Mouse (Mus musculus) G1E (cell line): ENCODE data around the gene Olfr731. TPM values are rescaled to one million over a fixed set of nuclear protein-coding genes. Genes with fewer than 3 reads are reported as not detected.

Source experiments
- ATAC-seq: 2 replicates; pipeline ENCODE4 v1.8.0; 2016; ENCODE audit warnings: mild to moderate bottlenecking; ENCODE audit not compliant: insufficient number of reproducible peaks, poor library complexity, low FRiP score, severe bottlenecking; ENCODE audit errors: extremely low read depth
- DNase-seq: peaks from one replicate; pipeline ENCODE4 v3.0.0; 2012; ENCODE audit warnings: low spot score
- H3K27me3 ChIP-seq: 2 replicates; pipeline ENCODE4 v1.6.1; 2012; ENCODE audit warnings: mild to moderate bottlenecking, low read length, inconsistent platforms; ENCODE audit not compliant: insufficient read depth
- H3K36me3 ChIP-seq: replicated peaks from 2 replicates; pipeline ENCODE3; 2012; ENCODE audit warnings: mild to moderate bottlenecking, inconsistent platforms
- H3K4me1 ChIP-seq: 2 replicates; pipeline ENCODE4 v1.6.1; 2012; ENCODE audit warnings: low read depth, low read length, inconsistent platforms, mixed read lengths; ENCODE audit not compliant: insufficient read depth
- H3K4me3 ChIP-seq: 2 replicates; pipeline ENCODE4 v1.5.1; 2012; ENCODE audit warnings: low read depth, mild to moderate bottlenecking, inconsistent platforms, low read length, moderate library complexity, mixed read lengths
- H3K9me3 ChIP-seq: replicated peaks from 2 replicates; pipeline ENCODE4 v1.6.1; 2012; ENCODE audit warnings: inconsistent platforms
- CTCF ChIP-seq: IDR thresholded peaks from 2 replicates; pipeline ENCODE4 v1.5.1; 2012; ENCODE audit warnings: low read depth, low read length, inconsistent platforms, mixed read lengths
- GATA1 ChIP-seq: IDR thresholded peaks from 2 replicates; pipeline ENCODE4 v1.6.1; 2012; ENCODE audit warnings: borderline replicate concordance, low read length, inconsistent platforms, mixed read lengths
- GATA2 ChIP-seq: IDR thresholded peaks from 2 replicates; pipeline ENCODE4 v1.6.1; 2012; ENCODE audit warnings: low read depth, low read length, inconsistent platforms, borderline replicate concordance
- POLR2AphosphoS5 ChIP-seq: IDR thresholded peaks from 2 replicates; pipeline ENCODE4 v1.6.1; 2012; ENCODE audit warnings: low read depth, low read length, inconsistent platforms; ENCODE audit not compliant: insufficient replicate concordance
- TAL1 ChIP-seq: conservative IDR thresholded peaks from 2 replicates; pipeline ENCODE4 v1.6.1; 2012; ENCODE audit warnings: low read depth, low read length, inconsistent platforms, mixed read lengths
- polyA plus RNA-seq: library from polyadenylated mRNA; stranded (reverse); fragments of >175 nt; gene quantifications from 2 replicates; pipeline ENCODE4 v1.2.3, GENCODE M21; 2012
- total RNA-seq, 2 experiments: library from RNA; stranded (forward) in 1 of 2; stranded (reverse) in 1 of 2; fragments of 200-1000 nt in 1 of 2; fragments of >200 nt in 1 of 2; fragmentation: Nextera tagmentation in 1 of 2; gene quantifications; 2 replicates each; pipeline ENCODE4 v1.2.3; 2014 to 2017

Olfr731 gene
- total RNA-seq (2014; fragmentation: Nextera tagmentation) (not detected in 2 replicates), total RNA-seq (2017) (under 0.01 and 0.22 TPM in 2 replicates), polyA plus RNA-seq (not detected in 2 replicates)

DNA sequence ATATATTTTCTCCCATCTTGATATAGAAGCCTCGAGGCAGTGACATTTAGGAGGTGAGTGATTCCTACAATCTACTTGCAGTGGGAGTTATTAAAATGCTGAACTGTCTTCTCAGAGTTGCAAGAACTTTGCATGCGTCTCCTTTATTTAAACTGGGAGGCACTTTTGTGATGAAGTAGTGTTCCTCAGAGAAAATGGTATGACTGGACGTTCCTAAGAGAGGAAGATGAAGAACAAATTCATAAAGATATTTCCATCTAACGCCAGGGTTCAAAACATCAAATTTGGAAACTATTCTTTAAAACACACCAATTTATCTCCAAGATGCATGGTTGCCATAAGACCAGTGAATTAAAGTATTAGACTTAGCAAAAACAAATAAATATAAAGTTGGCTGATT is at the start of gene Olfr731:
Olfr731 (minus strand) TSS at position 101 of the 400 bp plus-strand sequence.
- DNase-seq (no peak), ATAC-seq (no peak)
- no peak for TF ChIP-seq GATA2
- no peak for TF ChIP-seq TAL1
- no peak for TF ChIP-seq GATA1
- TF ChIP-seq CTCF: no peak
- TF ChIP-seq POLR2AphosphoS5: no peak
- Histone ChIP-seq H3K9me3 (no peaks in the 10 kb centered on the region), H3K4me3 (no peak within 1 kb of the TSS), H3K27me3 (no peaks in the 10 kb centered on the region), H3K36me3 (no peaks in the 10 kb centered on the region), H3K4me1 (no peaks in the 10 kb centered on the region)

DNA sequence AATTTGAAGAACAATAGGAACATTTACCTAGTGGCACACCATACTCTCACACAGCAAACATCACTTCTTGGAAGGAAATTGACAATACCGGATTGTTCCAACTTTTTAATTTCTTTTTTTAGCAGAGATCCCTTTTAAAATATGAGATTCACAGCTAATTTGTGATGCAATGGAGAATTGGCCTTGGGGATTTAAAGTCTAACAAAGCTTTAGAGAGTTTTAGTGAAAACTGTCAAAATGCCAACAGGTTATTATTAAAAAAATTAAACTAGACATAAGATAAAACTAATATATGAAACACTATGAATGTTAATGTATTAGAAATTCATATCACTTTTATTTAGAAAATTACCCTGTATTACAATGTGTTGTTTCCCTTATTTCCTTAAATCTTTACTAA is 42.4 kb upstream of the Olfr731 start, which contains the start of gene Olfr732:
Olfr732 (minus strand) TSS at position 101 of the 400 bp plus-strand sequence.
- H3K27me3 ChIP-seq: no peaks in the 10 kb centered on the region
- TF ChIP-seq GATA1 (no peak), GATA2 (no peak), TAL1 (no peak), POLR2AphosphoS5 (no peak), CTCF (no peak)
- DNase-seq (no peak), ATAC-seq (no peak)
- no peaks in the 10 kb centered on the region for H3K9me3 ChIP-seq
- no peaks in the 10 kb centered on the region for H3K4me1 ChIP-seq
- no peak within 1 kb of the TSS for H3K4me3 ChIP-seq
- no peaks in the 10 kb centered on the region for H3K36me3 ChIP-seq

DNA sequence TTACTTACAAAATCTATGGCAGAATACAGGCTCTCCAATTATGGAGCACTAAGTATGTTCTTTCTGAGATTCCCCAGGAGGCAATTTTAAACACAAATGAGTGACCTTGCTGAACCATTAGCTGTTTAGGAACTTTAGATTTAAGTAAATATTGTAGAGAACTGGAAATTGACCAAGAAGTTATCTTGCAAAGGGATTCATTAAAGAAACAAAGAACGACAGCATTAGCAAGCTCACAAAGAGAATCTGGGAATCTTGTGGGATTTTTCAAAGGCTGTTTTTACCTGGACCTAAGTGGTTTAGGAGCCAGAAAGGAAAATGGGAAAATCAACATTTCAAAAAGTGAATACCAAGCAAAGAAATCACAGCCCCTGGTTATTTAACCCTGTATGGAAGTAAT is 53.6 kb downstream of the Olfr731 start, which contains the start of gene Olfr730:
Olfr730 (minus strand) TSS at position 101 of the 400 bp plus-strand sequence.
- DNase-seq: no peak
- Histone ChIP-seq H3K4me1 (no peaks in the 10 kb centered on the region), H3K36me3 (no peaks in the 10 kb centered on the region), H3K4me3 (no peak within 1 kb of the TSS), H3K27me3 (no peaks in the 10 kb centered on the region), H3K9me3 (peaks cover 2% of the 10 kb centered on the region; the same call in 1 of the 2 replicates)
- TF ChIP-seq CTCF: no peak
- no peak for TF ChIP-seq GATA1
- TF ChIP-seq GATA2: no peak
- no peak for TF ChIP-seq TAL1
- no peak for TF ChIP-seq POLR2AphosphoS5
- no peak for ATAC-seq

Other genes with a start within 250 kb of the Olfr731 start
- not detected in 2 replicates for gene Olfr725, start 201.5 kb downstream of the Olfr731 start, total RNA-seq (2014; fragmentation: Nextera tagmentation)
- 0.17 TPM in 1 of 2 replicates, not detected in the other for gene Olfr725, start 201.5 kb downstream of the Olfr731 start, total RNA-seq (2017)
- not detected in 2 replicates for gene Olfr725, start 201.5 kb downstream of the Olfr731 start, polyA plus RNA-seq
- gene Olfr726, start 150.9 kb downstream of the Olfr731 start, total RNA-seq (2014; fragmentation: Nextera tagmentation): not detected in 2 replicates
- gene Olfr726, start 150.9 kb downstream of the Olfr731 start, total RNA-seq (2017): 0.27 TPM in 1 of 2 replicates, not detected in the other
- gene Olfr726, start 150.9 kb downstream of the Olfr731 start, polyA plus RNA-seq: not detected in 2 replicates
- gene Olfr727, start 118.7 kb downstream of the Olfr731 start, total RNA-seq (2014; fragmentation: Nextera tagmentation): not detected in 2 replicates
- not detected in 2 replicates for gene Olfr727, start 118.7 kb downstream of the Olfr731 start, total RNA-seq (2017)
- gene Olfr727, start 118.7 kb downstream of the Olfr731 start, polyA plus RNA-seq: not detected in 2 replicates
- gene Olfr728, start 99.2 kb downstream of the Olfr731 start, total RNA-seq (2014; fragmentation: Nextera tagmentation): not detected in 2 replicates
- 0.22 and 0.23 TPM in 2 replicates for gene Olfr728, start 99.2 kb downstream of the Olfr731 start, total RNA-seq (2017)
- gene Olfr728, start 99.2 kb downstream of the Olfr731 start, polyA plus RNA-seq: not detected in 2 replicates
- not detected in 2 replicates for gene Olfr729, start 89.0 kb downstream of the Olfr731 start, total RNA-seq (2014; fragmentation: Nextera tagmentation)
- under 0.01 and 0.05 TPM in 2 replicates for gene Olfr729, start 89.0 kb downstream of the Olfr731 start, total RNA-seq (2017)
- not detected in 2 replicates for gene Olfr729, start 89.0 kb downstream of the Olfr731 start, polyA plus RNA-seq
- not detected in 2 replicates for gene Olfr730, start 53.7 kb downstream of the Olfr731 start, total RNA-seq (2014; fragmentation: Nextera tagmentation)
- 0.22 and 0.41 TPM in 2 replicates for gene Olfr730, start 53.7 kb downstream of the Olfr731 start, total RNA-seq (2017)
- not detected in 2 replicates for gene Olfr730, start 53.7 kb downstream of the Olfr731 start, polyA plus RNA-seq
- not detected in 2 replicates for gene Olfr732, start 42.3 kb upstream of the Olfr731 start, total RNA-seq (2014; fragmentation: Nextera tagmentation)
- gene Olfr732, start 42.3 kb upstream of the Olfr731 start, total RNA-seq (2017): 0.11 TPM in 1 of 2 replicates, not detected in the other
- gene Olfr732, start 42.3 kb upstream of the Olfr731 start, polyA plus RNA-seq: not detected in 2 replicates
- gene Olfr733, start 59.7 kb upstream of the Olfr731 start, total RNA-seq (2014; fragmentation: Nextera tagmentation): not detected in 2 replicates
- 0.16 TPM in 1 of 2 replicates, not detected in the other for gene Olfr733, start 59.7 kb upstream of the Olfr731 start, total RNA-seq (2017)
- not detected in 2 replicates for gene Olfr733, start 59.7 kb upstream of the Olfr731 start, polyA plus RNA-seq
- gene Olfr734, start 84.9 kb upstream of the Olfr731 start, total RNA-seq (2014; fragmentation: Nextera tagmentation): not detected in 2 replicates
- gene Olfr734, start 84.9 kb upstream of the Olfr731 start, total RNA-seq (2017): 0.06 and 0.16 TPM in 2 replicates
- not detected in 2 replicates for gene Olfr734, start 84.9 kb upstream of the Olfr731 start, polyA plus RNA-seq
- gene Olfr735, start 107.0 kb upstream of the Olfr731 start, total RNA-seq (2014; fragmentation: Nextera tagmentation): not detected in 2 replicates
- 0.44 TPM in 1 of 2 replicates, not detected in the other for gene Olfr735, start 107.0 kb upstream of the Olfr731 start, total RNA-seq (2017)
- gene Olfr735, start 107.0 kb upstream of the Olfr731 start, polyA plus RNA-seq: not detected in 2 replicates
- gene Tlr11, start 116.0 kb upstream of the Olfr731 start, total RNA-seq (2014; fragmentation: Nextera tagmentation): not detected in 2 replicates
- 0.11 TPM in 1 of 2 replicates, not detected in the other for gene Tlr11, start 116.0 kb upstream of the Olfr731 start, total RNA-seq (2017)
- gene Tlr11, start 116.0 kb upstream of the Olfr731 start, polyA plus RNA-seq: not detected in 2 replicates
- gene Olfr736, start 139.3 kb upstream of the Olfr731 start, total RNA-seq (2014; fragmentation: Nextera tagmentation): not detected in 2 replicates
- 0.11 TPM in 1 of 2 replicates, not detected in the other for gene Olfr736, start 139.3 kb upstream of the Olfr731 start, total RNA-seq (2017)
- gene Olfr736, start 139.3 kb upstream of the Olfr731 start, polyA plus RNA-seq: not detected in 2 replicates
- not detected in 2 replicates for gene Olfr738, start 165.7 kb upstream of the Olfr731 start, total RNA-seq (2014; fragmentation: Nextera tagmentation)
- gene Olfr738, start 165.7 kb upstream of the Olfr731 start, total RNA-seq (2017): not detected in 2 replicates
- gene Olfr738, start 165.7 kb upstream of the Olfr731 start, polyA plus RNA-seq: not detected in 2 replicates
- gene Olfr739, start 176.8 kb upstream of the Olfr731 start, total RNA-seq (2014; fragmentation: Nextera tagmentation): not detected in 2 replicates
- gene Olfr739, start 176.8 kb upstream of the Olfr731 start, total RNA-seq (2017): 0.05 and 0.17 TPM in 2 replicates
- gene Olfr739, start 176.8 kb upstream of the Olfr731 start, polyA plus RNA-seq: not detected in 2 replicates
- not detected in 2 replicates for gene Olfr740, start 203.7 kb upstream of the Olfr731 start, total RNA-seq (2014; fragmentation: Nextera tagmentation)
- gene Olfr740, start 203.7 kb upstream of the Olfr731 start, total RNA-seq (2017): 0.06 and 0.11 TPM in 2 replicates
- not detected in 2 replicates for gene Olfr740, start 203.7 kb upstream of the Olfr731 start, polyA plus RNA-seq
- not detected in 2 replicates for gene Olfr741, start 230.9 kb upstream of the Olfr731 start, total RNA-seq (2014; fragmentation: Nextera tagmentation)
- gene Olfr741, start 230.9 kb upstream of the Olfr731 start, total RNA-seq (2017): 0.16 TPM in 1 of 2 replicates, not detected in the other
- not detected in 2 replicates for gene Olfr741, start 230.9 kb upstream of the Olfr731 start, polyA plus RNA-seq